Mouse (Mus musculus) heart, adult 2 months (tissue): ENCODE measurements around the gene Lpar1. TPM values are rescaled to one million over a fixed set of nuclear protein-coding genes. Genes with fewer than 3 reads are reported as not detected.

Experiments used
- DNase-seq, 2 experiments: peaks; one replicate each; pipeline ENCODE4 v3.0.0; 2021
- H3K27ac ChIP-seq: fragments of 200-600 bp; 2 replicates; pipeline ENCODE4 v1.8.1; 2022
- H3K27me3 ChIP-seq: fragments of 200-500 bp; 2 replicates; pipeline ENCODE4 v1.6.1; 2012; ENCODE audit warnings: mild to moderate bottlenecking, low read length, inconsistent platforms, mixed read lengths; ENCODE audit not compliant: control insufficient read depth, insufficient read depth
- H3K36me3 ChIP-seq: fragments of 200-500 bp; 2 replicates; pipeline ENCODE4 v1.6.1; 2012; ENCODE audit warnings: low read length, inconsistent platforms; ENCODE audit not compliant: control insufficient read depth, insufficient read depth
- H3K4me1 ChIP-seq: fragments of 200-500 bp; 2 replicates; pipeline ENCODE4 v1.6.1; 2011; ENCODE audit warnings: low read length; ENCODE audit not compliant: control insufficient read depth, insufficient read depth
- H3K4me3 ChIP-seq: fragments of 200-600 bp; 2 replicates; pipeline ENCODE4 v1.8.1; 2022
- H3K79me2 ChIP-seq: fragments of 200-500 bp; replicated peaks from 2 replicates; pipeline ENCODE4 v1.6.1; 2012; ENCODE audit warnings: mild to moderate bottlenecking, inconsistent platforms, low read length, moderate library complexity, mixed read lengths; ENCODE audit not compliant: control insufficient read depth, insufficient read depth
- H3K9ac ChIP-seq: fragments of 200-500 bp; 2 replicates; pipeline ENCODE4 v1.6.1; 2012; ENCODE audit warnings: low read depth, mild to moderate bottlenecking, control low read depth, inconsistent platforms, low read length, mixed read lengths
- CTCF ChIP-seq: fragments of 200-600 bp; IDR thresholded peaks from 2 replicates; pipeline ENCODE4 v1.8.1; 2022; ENCODE audit warnings: antibody characterized with exemption, mild to moderate bottlenecking, moderate library complexity
- EP300 ChIP-seq: fragments of 200-500 bp; IDR thresholded peaks from 2 replicates; pipeline ENCODE4 v1.6.1; 2011; ENCODE audit warnings: low read depth, low read length, control low read depth; ENCODE audit not compliant: insufficient read depth
- POLR2A ChIP-seq: fragments of 200-500 bp; IDR thresholded peaks from 2 replicates; pipeline ENCODE4 v1.6.1; 2011; ENCODE audit warnings: mild to moderate bottlenecking, low read depth, low read length, control low read depth; ENCODE audit not compliant: insufficient read depth
- WGBS: fragments of 180-500 bp; shearing (Covaris S2); methylation state at CpG from one replicate; pipeline ENCODE4 v1.1.7; 2018; 5-methylcytosine and 5-hydroxymethylcytosine counted together
- intact Hi-C: fragments of 180-260 bp; cut with DNase I; formaldehyde crosslinking; loops from one replicate; pipeline ENCODE4 v1.15.1; 2025
- polyA plus RNA-seq: library from polyadenylated mRNA; depleted of rRNA; stranded (reverse); fragments of >200 nt; gene quantifications from 2 replicates; pipeline ENCODE4 v1.2.3, GENCODE M21; 2012
- total RNA-seq, 2 experiments: library from RNA; stranded (reverse); gene quantifications; 2 replicates each; pipeline ENCODE4 v1.2.3; 2021

Gene Lpar1
- total and polyA plus RNA-seq, 3 experiments, result 8.0 to 15.8 (median 10.7) TPM

GRCm38 (mm10) chr4:58445846-58446245, 107.9 kb downstream of the Lpar1 start:
- no peak for TF ChIP-seq POLR2A
- no peak for TF ChIP-seq EP300
- no peak for TF ChIP-seq CTCF
- no peak for DNase-seq
- intact Hi-C loops, result no loop called here
- no peak overlapping the region for H3K4me3 ChIP-seq
- H3K4me1 ChIP-seq, result peaks cover 4% of the 10 kb centered on the region
- no peak overlapping the region for H3K9ac ChIP-seq
- no peaks in the 10 kb centered on the region for H3K27me3 ChIP-seq
- no peaks in the 10 kb centered on the region for H3K79me2 ChIP-seq
- WGBS, result 67% methylated on average over 6 of the region's 6 CpGs
- no peak overlapping the region for H3K27ac ChIP-seq
- H3K36me3 ChIP-seq, result peaks cover 3% of the 10 kb centered on the region; the same call in 1 of the 2 replicates

GRCm38 (mm10) chr4:58442338-58442737, 111.4 kb downstream of the Lpar1 start:
- TF ChIP-seq CTCF, result no peak
- no peak for TF ChIP-seq EP300
- TF ChIP-seq POLR2A, result no peak

GRCm38 (mm10) chr4:58438654-58439053, 115.0 kb downstream of the Lpar1 start:
- TF ChIP-seq CTCF, result no peak
- no peak for TF ChIP-seq EP300
- no peak for TF ChIP-seq POLR2A
- Histone ChIP-seq H3K36me3 (no peaks in the 10 kb centered on the region), H3K79me2 (no peaks in the 10 kb centered on the region), H3K9ac (no peak overlapping the region), H3K27ac (no peak overlapping the region), H3K4me1 (peaks cover 4% of the 10 kb centered on the region; the same call in 1 of the 2 replicates), H3K4me3 (no peak overlapping the region), H3K27me3 (no peaks in the 10 kb centered on the region)
- WGBS, result 93% methylated on average over 7 of the region's 7 CpGs
- intact Hi-C loops, result no loop called here
- no peak for DNase-seq

More at GRCm38 (mm10) chr4:58442338-58442737, 111.4 kb downstream of the Lpar1 start:
- Histone ChIP-seq H3K36me3 (no peaks in the 10 kb centered on the region), H3K4me1 (peaks cover 4% of the 10 kb centered on the region; the same call in 1 of the 2 replicates), H3K9ac (no peak overlapping the region), H3K27ac (no peak overlapping the region), H3K4me3 (no peak overlapping the region), H3K79me2 (no peaks in the 10 kb centered on the region), H3K27me3 (no peaks in the 10 kb centered on the region)
- 37% methylated on average over 5 of the region's 5 CpGs for WGBS
- DNase-seq, result peak in 1 of 2 experiments; percentile 20
- intact Hi-C loops, result no loop called here

- Histone ChIP-seq H3K27ac (no peak overlapping the region), H3K27me3 (no peaks in the 10 kb centered on the region), H3K4me1 (peaks cover 4% of the 10 kb centered on the region; the same call in 1 of the 2 replicates), H3K4me3 (no peak overlapping the region), H3K9ac (no peak overlapping the region), H3K36me3 (no peaks in the 10 kb centered on the region), H3K79me2 (no peaks in the 10 kb centered on the region)
- DNase-seq, result no peak
- intact Hi-C loops, result no loop called here
- TF ChIP-seq CTCF (peak; percentile 26), POLR2A (no peak), EP300 (no peak)
- 81% methylated on average over 15 of the region's 15 CpGs for WGBS
Measured at GRCm38 (mm10) chr4:58437271-58437670, 116.4 kb downstream of the Lpar1 start.

- no peak overlapping the region for H3K9ac ChIP-seq
- no peak for DNase-seq
- 26% methylated on average over 9 of the region's 9 CpGs for WGBS
Measured at GRCm38 (mm10) chr4:58423276-58423930, 130.3 kb downstream of the Lpar1 start.

GRCm38 (mm10) chr4:58419225-58419624, 134.5 kb downstream of the Lpar1 start:
- WGBS, result 38% methylated on average over 5 of the region's 5 CpGs
- H3K27me3 ChIP-seq, result no peaks in the 10 kb centered on the region
- no peaks in the 10 kb centered on the region; the same call in 1 of the 2 replicates for H3K4me1 ChIP-seq
- TF ChIP-seq CTCF, result peak; percentile 68
- TF ChIP-seq EP300, result no peak
- no peaks in the 10 kb centered on the region for H3K36me3 ChIP-seq
- no peak overlapping the region for H3K27ac ChIP-seq
- no peak overlapping the region for H3K4me3 ChIP-seq
- no peaks in the 10 kb centered on the region for H3K79me2 ChIP-seq
- H3K9ac ChIP-seq, result no peak overlapping the region
- intact Hi-C loops, result loop anchor here (2.0 to 10.0 kb wide), 3 partner anchors 133 to 334 kb away; partner anchors contain the start of gene Lpar1
- DNase-seq, result no peak

More at GRCm38 (mm10) chr4:58423276-58423930, 130.3 kb downstream of the Lpar1 start:
- H3K4me1 ChIP-seq, result no peaks in the 10 kb centered on the region; the same call in 1 of the 2 replicates
- H3K36me3 ChIP-seq, result no peaks in the 10 kb centered on the region
- no peak overlapping the region for H3K4me3 ChIP-seq
- no peaks in the 10 kb centered on the region for H3K79me2 ChIP-seq
- no peaks in the 10 kb centered on the region for H3K27me3 ChIP-seq
- TF ChIP-seq EP300, result no peak
- no peak for TF ChIP-seq CTCF
- TF ChIP-seq POLR2A, result no peak
- intact Hi-C loops, result no loop called here
- no peak overlapping the region for H3K27ac ChIP-seq
